Mouse (Mus musculus): ENCODE measurements around the gene Hc. TPM values are rescaled to one million over a fixed set of nuclear protein-coding genes. Genes with fewer than 3 reads are reported as not detected.

Gene Hc
- polyA plus RNA-seq, 1 experiment from 2014 or later, result not detected

DNA sequence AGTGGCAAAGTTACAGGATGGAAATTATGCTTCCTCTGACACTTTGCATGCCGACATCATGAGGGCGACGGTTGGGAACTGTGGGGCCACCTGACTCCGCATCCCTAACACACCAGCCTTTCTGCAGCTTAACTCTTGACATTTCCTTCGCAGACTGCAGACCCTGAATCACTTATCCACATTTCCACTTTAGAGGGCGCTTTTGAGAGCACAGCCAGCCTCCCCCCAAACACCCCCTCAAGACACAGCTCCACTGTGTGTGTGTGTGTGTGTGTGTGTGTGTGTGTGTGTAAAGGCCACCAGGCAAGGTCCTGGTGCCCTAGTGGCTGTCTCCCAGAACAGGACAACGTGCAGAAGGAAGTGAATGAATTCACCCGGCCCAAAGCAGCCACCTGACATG lies 95.4 kb downstream of the Hc start:
- no peaks in the 10 kb centered on the region for H3K36me3 ChIP-seq (ENCODE audit: control insufficient read depth, insufficient read depth, low read length)
- DNase-seq (ENCODE audit: low spot score), result no peak
- no peak overlapping the region for H3K4me3 ChIP-seq (ENCODE audit: low read depth, low read length)
- H3K27me3 ChIP-seq (ENCODE audit: control insufficient read depth, insufficient read depth, low read length), result 0 out of 2 replicates have a peak, but pooled peaks cover 2% of the 10 kb centered on the region
- no peak overlapping the region for H3K4me2 ChIP-seq (ENCODE audit: low read depth, severe bottlenecking)
- H3K9me3 ChIP-seq (ENCODE audit: control insufficient read depth, low read length), result no peaks in the 10 kb centered on the region
- ATAC-seq (ENCODE audit: insufficient number of reproducible peaks, low FRiP score, low TSS enrichment, low read depth), result no peak
- no peak overlapping the region for H3K27ac ChIP-seq (replicated peaks; ENCODE audit: low read depth, low read length)
- 79% methylated on average over 8 of the region's 8 CpGs for WGBS
- H3K9ac ChIP-seq (ENCODE audit: low read length), result no peak overlapping the region
- 0 out of 2 replicates have a peak, but pooled peaks cover 3% of the 10 kb centered on the region for H3K4me1 ChIP-seq (ENCODE audit: control insufficient read depth, insufficient read depth, low read length)

DNA sequence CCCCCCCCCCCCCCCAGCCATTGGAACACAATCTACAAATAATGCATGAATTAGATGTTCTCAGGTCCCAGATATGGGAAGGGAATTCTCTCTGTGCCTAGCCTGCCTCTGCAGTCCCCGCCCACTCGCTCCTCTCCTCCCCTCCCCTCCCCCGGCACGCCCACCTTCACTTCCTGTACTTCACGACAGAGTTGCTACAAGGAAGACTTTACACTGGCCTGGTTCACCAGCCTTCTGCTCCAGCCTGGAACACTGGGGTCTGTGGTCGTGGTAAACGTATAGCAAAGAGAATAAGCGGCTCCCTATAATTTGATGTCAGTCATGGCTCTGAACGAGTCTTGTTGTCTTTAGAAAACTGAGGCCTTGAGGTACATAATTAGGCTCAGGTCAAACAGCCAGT lies 95.9 kb downstream of the Hc start:
- Histone ChIP-seq H3K27me3 (ENCODE audit: control insufficient read depth, insufficient read depth, low read length) (0 out of 2 replicates have a peak, but pooled peaks cover 2% of the 10 kb centered on the region), H3K27ac (replicated peaks; ENCODE audit: low read depth, low read length) (no peak overlapping the region), H3K9ac (ENCODE audit: low read length) (no peak overlapping the region), H3K4me3 (ENCODE audit: low read depth, low read length) (no peak overlapping the region), H3K4me1 (ENCODE audit: control insufficient read depth, insufficient read depth, low read length) (0 out of 2 replicates have a peak, but pooled peaks cover 3% of the 10 kb centered on the region), H3K4me2 (ENCODE audit: low read depth, severe bottlenecking) (no peak overlapping the region), H3K9me3 (ENCODE audit: control insufficient read depth, low read length) (no peaks in the 10 kb centered on the region), H3K36me3 (ENCODE audit: control insufficient read depth, insufficient read depth, low read length) (no peaks in the 10 kb centered on the region)
- 31% methylated on average over 8 of the region's 9 CpGs for WGBS
- no peak for ATAC-seq (ENCODE audit: insufficient number of reproducible peaks, low FRiP score, low TSS enrichment, low read depth)
- DNase-seq (ENCODE audit: low spot score), result peak; percentile 69

DNA sequence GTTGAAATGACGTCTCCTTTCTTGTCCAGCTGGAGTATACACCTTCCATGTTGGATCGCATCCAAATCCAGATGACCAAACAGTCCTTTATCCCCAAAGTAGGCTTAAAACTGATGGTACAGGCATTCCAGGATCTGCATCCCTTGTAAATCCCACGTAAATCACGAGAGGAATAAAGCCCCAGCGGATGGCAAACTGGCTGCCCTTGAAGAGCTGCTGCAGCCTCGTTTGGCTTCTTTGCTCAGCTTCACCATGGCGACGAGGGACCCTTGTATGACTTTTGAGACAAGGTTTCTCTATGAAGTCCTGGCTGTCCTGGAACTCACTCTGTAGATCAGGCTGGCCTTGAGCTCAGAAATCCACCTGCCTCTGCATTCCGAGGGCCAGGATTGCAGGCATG lies 96.6 kb downstream of the Hc start:
- Histone ChIP-seq H3K36me3 (ENCODE audit: control insufficient read depth, insufficient read depth, low read length) (no peaks in the 10 kb centered on the region), H3K4me3 (ENCODE audit: low read depth, low read length) (no peak overlapping the region), H3K4me2 (ENCODE audit: low read depth, severe bottlenecking) (no peak overlapping the region), H3K9ac (ENCODE audit: low read length) (no peak overlapping the region), H3K27ac (replicated peaks; ENCODE audit: low read depth, low read length) (no peak overlapping the region), H3K9me3 (ENCODE audit: control insufficient read depth, low read length) (no peaks in the 10 kb centered on the region), H3K4me1 (ENCODE audit: control insufficient read depth, insufficient read depth, low read length) (0 out of 2 replicates have a peak, but pooled peaks cover 3% of the 10 kb centered on the region), H3K27me3 (ENCODE audit: control insufficient read depth, insufficient read depth, low read length) (0 out of 2 replicates have a peak, but pooled peaks cover 2% of the 10 kb centered on the region)
- DNase-seq (ENCODE audit: low spot score) (no peak), ATAC-seq (ENCODE audit: insufficient number of reproducible peaks, low FRiP score, low TSS enrichment, low read depth) (no peak)
- WGBS, result 80% methylated on average over 9 of the region's 9 CpGs

DNA sequence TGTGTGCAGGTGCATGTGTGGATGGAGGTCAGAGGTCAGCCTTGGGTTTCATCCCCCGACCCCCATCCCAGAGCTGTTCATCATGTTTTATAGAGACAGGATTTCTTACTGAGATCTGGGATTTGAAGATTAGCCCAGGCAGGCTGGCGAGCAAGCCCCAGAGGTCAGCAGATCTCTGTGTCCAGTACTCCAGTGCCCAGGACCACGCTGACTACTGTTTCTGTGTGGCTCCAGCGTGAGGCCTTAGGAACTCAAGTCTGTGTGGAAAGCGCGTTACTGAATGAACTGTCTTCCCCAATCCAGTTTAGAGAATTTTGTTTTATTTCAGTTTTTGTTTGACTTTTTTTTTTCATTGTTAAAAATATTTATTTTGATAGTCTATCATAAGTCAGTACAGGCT lies 97.0 kb downstream of the Hc start:
- ATAC-seq (ENCODE audit: insufficient number of reproducible peaks, low FRiP score, low TSS enrichment, low read depth) (no peak), DNase-seq (ENCODE audit: low spot score) (no peak)
- Histone ChIP-seq H3K4me3 (ENCODE audit: low read depth, low read length) (no peak overlapping the region), H3K27ac (replicated peaks; ENCODE audit: low read depth, low read length) (no peak overlapping the region), H3K4me2 (ENCODE audit: low read depth, severe bottlenecking) (no peak overlapping the region), H3K27me3 (ENCODE audit: control insufficient read depth, insufficient read depth, low read length) (0 out of 2 replicates have a peak, but pooled peaks cover 2% of the 10 kb centered on the region), H3K4me1 (ENCODE audit: control insufficient read depth, insufficient read depth, low read length) (0 out of 2 replicates have a peak, but pooled peaks cover 3% of the 10 kb centered on the region), H3K9me3 (ENCODE audit: control insufficient read depth, low read length) (no peaks in the 10 kb centered on the region), H3K36me3 (ENCODE audit: control insufficient read depth, insufficient read depth, low read length) (no peaks in the 10 kb centered on the region), H3K9ac (ENCODE audit: low read length) (no peak overlapping the region)
- 87% methylated on average over 6 of the region's 6 CpGs for WGBS

DNA sequence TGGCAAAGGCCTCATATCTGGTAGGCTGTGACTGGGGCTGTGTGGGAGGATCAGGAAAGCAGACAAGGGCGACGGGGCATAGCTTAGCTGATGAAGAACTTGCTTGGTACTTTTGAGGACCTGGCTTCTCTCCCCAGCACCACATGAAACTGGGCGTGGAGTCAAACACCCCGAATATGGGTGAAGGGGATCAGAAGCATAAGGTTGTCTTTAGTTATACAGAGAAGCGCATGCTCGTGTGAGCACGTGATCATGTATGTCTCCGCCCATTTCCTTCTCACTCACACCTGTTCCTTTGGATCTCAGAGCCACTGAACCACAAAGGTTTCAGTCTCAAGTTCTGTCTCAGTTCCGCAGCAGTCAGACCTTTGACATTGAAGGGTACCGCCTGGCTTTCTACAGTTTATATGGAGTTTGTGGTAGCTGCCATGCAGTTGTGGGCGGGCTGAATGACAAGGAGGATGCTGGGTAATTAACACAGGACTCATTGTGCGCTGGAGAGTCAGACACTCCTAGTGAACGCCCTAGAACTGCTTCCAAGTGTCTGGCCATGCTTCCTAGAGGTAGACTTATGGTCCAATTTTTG lies 97.8 kb downstream of the Hc start:
- no peak for ATAC-seq (ENCODE audit: insufficient number of reproducible peaks, low FRiP score, low TSS enrichment, low read depth)
- Histone ChIP-seq H3K4me2 (ENCODE audit: low read depth, severe bottlenecking) (no peak overlapping the region), H3K4me1 (ENCODE audit: control insufficient read depth, insufficient read depth, low read length) (0 out of 2 replicates have a peak, but pooled peaks cover 3% of the 10 kb centered on the region), H3K27me3 (ENCODE audit: control insufficient read depth, insufficient read depth, low read length) (0 out of 2 replicates have a peak, but pooled peaks cover 2% of the 10 kb centered on the region), H3K4me3 (ENCODE audit: low read depth, low read length) (no peak overlapping the region), H3K9ac (ENCODE audit: low read length) (no peak overlapping the region), H3K9me3 (ENCODE audit: control insufficient read depth, low read length) (no peaks in the 10 kb centered on the region), H3K36me3 (ENCODE audit: control insufficient read depth, insufficient read depth, low read length) (no peaks in the 10 kb centered on the region), H3K27ac (replicated peaks; ENCODE audit: low read depth, low read length) (no peak overlapping the region)
- DNase-seq (ENCODE audit: low spot score), result no peak
- WGBS, result 80% methylated on average over 13 of the region's 13 CpGs

DNA sequence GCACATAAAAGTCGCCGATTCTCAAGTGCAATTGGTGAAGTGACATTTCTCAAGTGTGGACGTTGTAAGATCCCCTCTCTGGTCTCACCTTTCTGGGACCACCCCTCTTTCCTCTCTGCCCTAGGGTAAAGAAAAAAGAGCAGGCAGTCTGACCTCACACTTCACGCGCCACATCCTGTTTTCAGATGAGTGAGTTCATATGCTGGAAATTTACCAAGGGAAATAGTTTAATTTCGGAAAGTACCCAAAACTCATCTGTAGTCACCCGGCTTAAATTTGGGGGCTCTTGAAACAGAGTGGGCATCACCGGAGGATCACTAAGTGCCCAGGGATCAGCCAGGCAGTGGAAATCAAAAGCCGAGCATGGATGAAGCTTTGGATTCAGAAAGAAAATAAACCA lies 98.3 kb downstream of the Hc start:
- Histone ChIP-seq H3K4me2 (ENCODE audit: low read depth, severe bottlenecking) (no peak overlapping the region), H3K4me3 (ENCODE audit: low read depth, low read length) (no peak overlapping the region), H3K9ac (ENCODE audit: low read length) (no peak overlapping the region), H3K9me3 (ENCODE audit: control insufficient read depth, low read length) (no peaks in the 10 kb centered on the region), H3K27ac (replicated peaks; ENCODE audit: low read depth, low read length) (no peak overlapping the region), H3K36me3 (ENCODE audit: control insufficient read depth, insufficient read depth, low read length) (no peaks in the 10 kb centered on the region), H3K4me1 (ENCODE audit: control insufficient read depth, insufficient read depth, low read length) (0 out of 2 replicates have a peak, but pooled peaks cover 3% of the 10 kb centered on the region), H3K27me3 (ENCODE audit: control insufficient read depth, insufficient read depth, low read length) (0 out of 2 replicates have a peak, but pooled peaks cover 2% of the 10 kb centered on the region)
- WGBS, result 87% methylated on average over 9 of the region's 9 CpGs
- DNase-seq (ENCODE audit: low spot score), result no peak
- ATAC-seq (ENCODE audit: insufficient number of reproducible peaks, low FRiP score, low TSS enrichment, low read depth), result no peak

DNA sequence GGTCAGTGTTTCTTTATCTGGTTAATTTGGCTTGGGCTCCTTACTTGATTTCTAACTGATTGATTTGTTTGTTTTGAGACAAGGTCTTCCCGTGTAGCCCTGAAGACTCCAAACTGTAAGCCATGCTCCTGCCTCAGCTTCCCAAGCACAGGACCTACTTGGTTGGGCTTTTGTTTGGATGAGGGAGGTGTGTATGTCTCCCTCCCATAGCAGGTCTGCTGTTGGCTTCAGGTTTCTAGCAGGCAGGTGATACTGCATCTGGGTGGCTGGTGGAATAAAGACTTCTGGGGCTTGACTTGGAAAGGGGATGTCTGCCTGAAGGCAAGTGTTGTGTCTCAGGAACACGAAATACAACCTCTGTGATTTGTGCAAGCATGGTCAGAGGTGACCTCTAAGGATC lies 99.0 kb downstream of the Hc start:
- Histone ChIP-seq H3K4me1 (ENCODE audit: control insufficient read depth, insufficient read depth, low read length) (0 out of 2 replicates have a peak, but pooled peaks cover 3% of the 10 kb centered on the region), H3K36me3 (ENCODE audit: control insufficient read depth, insufficient read depth, low read length) (no peaks in the 10 kb centered on the region), H3K9ac (ENCODE audit: low read length) (no peak overlapping the region), H3K27ac (replicated peaks; ENCODE audit: low read depth, low read length) (no peak overlapping the region), H3K4me3 (ENCODE audit: low read depth, low read length) (no peak overlapping the region), H3K9me3 (ENCODE audit: control insufficient read depth, low read length) (no peaks in the 10 kb centered on the region), H3K27me3 (ENCODE audit: control insufficient read depth, insufficient read depth, low read length) (0 out of 2 replicates have a peak, but pooled peaks cover 2% of the 10 kb centered on the region), H3K4me2 (ENCODE audit: low read depth, severe bottlenecking) (no peak overlapping the region)
- 89% methylated on average over 2 of the region's 2 CpGs for WGBS
- ATAC-seq (ENCODE audit: insufficient number of reproducible peaks, low FRiP score, low TSS enrichment, low read depth) (no peak), DNase-seq (ENCODE audit: low spot score) (no peak)

DNA sequence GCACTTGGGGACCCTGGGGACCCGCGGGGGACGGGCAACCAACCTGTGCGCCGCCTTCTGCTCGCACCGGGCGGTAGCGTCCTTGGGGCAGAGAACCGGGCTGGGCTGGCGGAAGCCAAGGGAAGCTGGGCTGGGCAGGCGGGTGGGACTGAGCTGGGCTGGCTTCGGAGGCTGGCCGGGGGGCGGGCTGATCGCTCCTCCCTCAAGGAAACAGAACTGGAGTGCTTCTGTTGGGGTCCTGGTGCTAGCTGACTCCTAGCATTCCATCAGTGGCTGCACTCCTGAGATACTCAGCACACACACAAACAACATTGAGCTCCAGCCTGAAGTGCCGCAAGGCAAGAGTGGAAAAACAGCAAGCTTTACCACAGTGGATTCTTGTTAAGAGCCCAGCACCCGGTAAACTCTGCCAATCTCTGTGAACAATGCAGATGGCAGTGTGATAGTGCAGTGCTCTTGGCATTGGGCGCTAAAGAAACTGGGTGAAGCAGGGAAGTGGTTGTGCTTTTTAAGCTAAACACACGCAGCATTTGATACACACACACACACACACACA lies 99.7 kb downstream of the Hc start, which contains the start of gene Traf1:
Traf1 (minus strand) TSS at position 292 of the 556 bp plus-strand sequence.
- ATAC-seq (ENCODE audit: insufficient number of reproducible peaks, low FRiP score, low TSS enrichment, low read depth), result 0 out of 2 replicates have a peak, but pooled peaks have one; percentile 31
- Histone ChIP-seq H3K36me3 (ENCODE audit: control insufficient read depth, insufficient read depth, low read length) (no peaks in the 10 kb centered on the region), H3K4me3 (ENCODE audit: low read depth, low read length) (no peak within 1 kb of the TSS), H3K4me2 (ENCODE audit: low read depth, severe bottlenecking) (peak within 1 kb of the TSS; percentile 34; the same call in 1 of the 2 replicates), H3K27me3 (ENCODE audit: control insufficient read depth, insufficient read depth, low read length) (0 out of 2 replicates have a peak, but pooled peaks cover 2% of the 10 kb centered on the region), H3K9ac (ENCODE audit: low read length) (0 out of 2 replicates have a peak within 1 kb of the TSS, but pooled peaks have one; percentile 3), H3K4me1 (ENCODE audit: control insufficient read depth, insufficient read depth, low read length) (0 out of 2 replicates have a peak, but pooled peaks cover 3% of the 10 kb centered on the region), H3K9me3 (ENCODE audit: control insufficient read depth, low read length) (no peaks in the 10 kb centered on the region), H3K27ac (replicated peaks; ENCODE audit: low read depth, low read length) (no peak within 1 kb of the TSS)
- WGBS, result 18% methylated on average over 20 of the region's 20 CpGs
- peak; percentile 40 for DNase-seq (ENCODE audit: low spot score)
